ENCODE assay signal across 22 mouse cellular contexts in genomic region chr10:69897927-69898326, GRCm38 (mm10).
DNase-seq lines count a peak whose midpoint lies in the region; ATAC-seq and TF ChIP-seq lines count a peak whose summit lies in the region.
"Had no signal": no experiment of that assay in that cellular context is flagged by ENCODE, and none has a peak within 500 bp of the region (broad histone marks: within the 10 kb centered on the region; RNA-seq: fewer than 3 reads in every experiment).

No protein-coding gene starts in this region.

- no peaks in the 10 kb centered on the region for H3K36me3 ChIP-seq in liver, postnatal 0 days (replicated peaks; ENCODE audit: insufficient read depth, low read length)
- H3K36me3 ChIP-seq: liver, embryonic 13.5 days; lung, embryonic 15.5 days had no signal

- WGBS in liver, postnatal 0 days (ENCODE audit: insufficient replicate concordance): 74% methylated on average over 5 of the region's 5 CpGs

- no peak overlapping the region for H3K4me3 ChIP-seq in liver, postnatal 0 days (ENCODE audit: low read depth, low read length)
- H3K4me3 ChIP-seq: heart, adult 2 months; hindbrain, embryonic 12.5 days; kidney, embryonic 15.5 days; liver, embryonic 13.5 days; lung, embryonic 15.5 days; megakaryocyte, embryonic 14.5 days; midbrain, embryonic 13.5 days had no signal

- DNase-seq in frontal cortex, postnatal 14 days (ENCODE audit: low spot score in 2 of 2): no peak
- DNase-seq in left cerebral cortex, adult 9 months (ENCODE audit: low spot score in 2 of 2): peak; percentile 51 to 64
- no peak for DNase-seq in left cerebral cortex, adult 11 months (ENCODE audit: low spot score)
- peak; percentile 43 to 52 for DNase-seq in layer of hippocampus, adult 8-10 months (ENCODE audit: low spot score in 2 of 2)
- peak; percentile 46 to 66 for DNase-seq in right cerebral cortex, postnatal 36 days (ENCODE audit: low spot score in 2 of 2)
- DNase-seq in liver, postnatal 0 days: no peak
- no peak for DNase-seq in cerebellum, adult 18-20 months
- DNase-seq: adrenal gland, postnatal 10 days; cerebellum, adult 8-10 months; gastrocnemius, postnatal 14 days; heart, adult 2 months; kidney, adult 11 months; kidney, postnatal 36 days; liver, embryonic 13.5 days; lung, postnatal 36 days had no signal

- H3K4me1 ChIP-seq in liver, postnatal 0 days (ENCODE audit: insufficient read depth): no peaks in the 10 kb centered on the region; the same call in none of the 2 replicates
- H3K4me1 ChIP-seq: hindbrain, embryonic 12.5 days; kidney, embryonic 15.5 days; lung, embryonic 15.5 days; megakaryocyte, embryonic 14.5 days; midbrain, embryonic 13.5 days had no signal

- no peak for TF ChIP-seq CTCF in liver, postnatal 0 days (IDR thresholded peaks at IDR 0.05; ENCODE audit: low read depth)

- peak; percentile 36 for ATAC-seq in frontal cortex, adult (ENCODE audit: low TSS enrichment)
- ATAC-seq in liver, postnatal 0 days: no peak
- ATAC-seq: forebrain, embryonic 16.5 days; midbrain, embryonic 13.5 days had no signal

- no peaks in the 10 kb centered on the region for H3K9me3 ChIP-seq in liver, postnatal 0 days (ENCODE audit: low read length)
- H3K9me3 ChIP-seq: hindbrain, embryonic 12.5 days; kidney, embryonic 15.5 days; liver, embryonic 13.5 days; lung, embryonic 15.5 days; midbrain, embryonic 13.5 days had no signal

- no peaks in the 10 kb centered on the region for H3K27me3 ChIP-seq in liver, postnatal 0 days (ENCODE audit: insufficient read depth, low read length)
- H3K27me3 ChIP-seq: hindbrain, embryonic 12.5 days; kidney, embryonic 15.5 days; lung, embryonic 15.5 days; megakaryocyte, embryonic 14.5 days; midbrain, embryonic 13.5 days had no signal

- no peak overlapping the region for H3K27ac ChIP-seq in liver, postnatal 0 days (ENCODE audit: low read depth)
- H3K27ac ChIP-seq: heart, adult 2 months; hindbrain, embryonic 12.5 days; kidney, embryonic 15.5 days; liver, embryonic 13.5 days; lung, embryonic 15.5 days; midbrain, embryonic 13.5 days had no signal

- H3K4me2 ChIP-seq in liver, postnatal 0 days (ENCODE audit: low read depth, low read length): no peak overlapping the region
- H3K4me2 ChIP-seq: hindbrain, embryonic 12.5 days; kidney, embryonic 15.5 days; liver, embryonic 13.5 days; lung, embryonic 15.5 days; midbrain, embryonic 13.5 days had no signal

- TF ChIP-seq EP300 in liver, postnatal 0 days (IDR thresholded peaks at IDR 0.05; ENCODE audit: low read depth): no peak

- H3K9ac ChIP-seq in liver, postnatal 0 days (replicated peaks): no peak overlapping the region
- H3K9ac ChIP-seq: hindbrain, embryonic 12.5 days; kidney, embryonic 15.5 days; liver, embryonic 13.5 days; lung, embryonic 15.5 days; midbrain, embryonic 13.5 days had no signal

Comparison
In these comparisons a context has a peak if more than half of its experiments do, and no peak if none do; other contexts are left out.
1. DNase-seq: peak in left cerebral cortex, adult 9 months (2 of 2), layer of hippocampus, adult 8-10 months (2 of 2) and right cerebral cortex, postnatal 36 days (2 of 2); none in frontal cortex, postnatal 14 days (0 of 2), left cerebral cortex, adult 11 months (single experiment), liver, postnatal 0 days (single experiment) and cerebellum, adult 18-20 months (0 of 2).